Mouse (Mus musculus) c-Kit-positive CD71-positive TER-119-negative erythroid progenitor cells, embryonic 14.5 days (primary cell): ENCODE measurements around the gene Ier5.

Experiments used
- DNase-seq: peaks from one replicate; pipeline ENCODE4 v3.0.0-alpha.2; 2013; ENCODE audit warnings: low read depth

Gene Ier5

DNA sequence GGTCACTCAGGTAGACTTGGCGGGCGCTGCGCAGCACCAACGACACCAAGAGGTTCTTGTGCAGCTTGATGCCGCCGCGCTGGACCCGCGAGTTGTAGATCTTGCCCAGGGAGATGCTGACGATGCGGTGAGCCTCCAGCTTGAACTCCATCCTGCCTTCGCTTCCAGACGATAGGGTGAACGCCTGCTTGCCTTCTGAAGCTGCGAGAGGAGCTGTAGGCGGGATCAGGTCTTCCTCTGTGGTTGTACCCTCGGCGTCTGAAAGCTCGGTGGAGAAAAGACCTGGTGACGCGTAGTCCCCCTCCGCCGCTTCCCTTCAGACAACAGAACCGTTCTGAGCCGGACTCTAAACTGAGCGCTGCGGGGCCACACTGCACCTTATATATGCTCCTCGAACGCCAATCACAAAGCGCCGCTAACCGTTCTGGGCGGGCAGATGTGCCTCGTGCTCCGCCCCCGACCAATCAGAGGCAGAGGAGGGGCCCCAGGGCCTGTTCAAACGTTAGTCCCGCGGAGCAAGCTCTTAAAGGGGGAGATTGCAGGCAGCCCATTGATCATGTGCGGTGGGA, at the start of gene Ier5:
Ier5 (minus strand) TSS at position 357 of the 569 bp plus-strand sequence.
- DNase-seq, result peak; percentile 95

DNA sequence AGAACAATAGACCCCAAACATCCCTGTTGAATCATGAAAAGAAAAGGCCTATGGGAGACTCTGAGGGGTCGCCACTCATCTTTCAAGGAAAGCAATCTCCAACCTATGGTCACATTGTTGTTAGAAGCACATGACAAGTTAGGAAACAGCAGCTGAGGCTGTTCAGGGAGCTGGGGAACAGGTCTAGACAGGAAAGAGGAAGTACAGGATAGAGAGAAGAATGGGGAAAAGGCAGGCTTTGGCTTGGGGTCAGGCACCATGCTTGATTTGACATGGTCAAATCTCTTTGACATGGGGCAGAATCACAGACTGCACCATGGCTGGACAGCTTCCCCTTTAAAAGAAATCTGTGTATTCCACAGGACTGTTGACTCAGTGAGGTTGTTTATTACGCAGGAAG, 47.8 kb upstream of the Ier5 start:
- no peak for DNase-seq

DNA sequence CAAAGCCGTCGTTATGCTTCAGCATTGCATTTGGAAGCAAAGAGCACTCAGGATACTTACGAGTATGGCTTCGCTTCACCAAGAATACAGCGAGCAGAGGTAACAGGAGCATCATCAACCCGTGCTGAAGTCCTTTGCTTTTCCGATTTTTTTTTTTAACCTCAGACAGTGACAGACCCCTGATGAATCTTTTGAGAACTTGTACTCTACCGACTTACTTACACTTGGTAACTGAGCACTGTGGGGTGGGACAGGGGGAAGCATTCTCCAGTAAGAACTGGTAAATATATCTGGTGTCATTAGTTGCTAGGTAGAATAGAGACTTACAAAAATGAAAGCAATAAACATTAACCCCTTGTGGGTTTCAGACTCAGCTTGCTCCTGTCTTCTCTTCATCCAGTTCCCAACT, 47.1 kb upstream of the Ier5 start, which contains the start of gene Mr1:
Mr1 (minus strand) TSS at position 243 of the 409 bp plus-strand sequence.
- DNase-seq, result peak; percentile 46

DNA sequence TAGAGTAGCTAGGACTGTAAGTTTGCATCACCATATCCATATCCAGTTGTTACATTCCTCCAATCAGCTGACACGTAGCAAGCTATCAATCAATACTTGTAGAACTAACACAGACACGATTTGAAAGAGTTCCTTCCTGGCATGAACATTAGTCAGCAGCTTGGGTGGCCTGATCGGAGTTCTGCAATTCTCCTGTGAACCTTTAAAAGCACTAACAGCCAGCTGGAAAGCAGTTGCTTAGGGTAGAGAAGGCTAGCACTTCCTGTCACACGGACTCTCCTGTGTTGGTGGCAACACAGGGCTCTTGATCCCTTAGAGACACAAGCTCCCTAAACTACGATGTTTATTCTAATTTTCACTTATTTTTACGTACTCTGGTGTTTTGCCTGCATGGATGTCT, 46.2 kb upstream of the Ier5 start:
- no peak for DNase-seq

DNA sequence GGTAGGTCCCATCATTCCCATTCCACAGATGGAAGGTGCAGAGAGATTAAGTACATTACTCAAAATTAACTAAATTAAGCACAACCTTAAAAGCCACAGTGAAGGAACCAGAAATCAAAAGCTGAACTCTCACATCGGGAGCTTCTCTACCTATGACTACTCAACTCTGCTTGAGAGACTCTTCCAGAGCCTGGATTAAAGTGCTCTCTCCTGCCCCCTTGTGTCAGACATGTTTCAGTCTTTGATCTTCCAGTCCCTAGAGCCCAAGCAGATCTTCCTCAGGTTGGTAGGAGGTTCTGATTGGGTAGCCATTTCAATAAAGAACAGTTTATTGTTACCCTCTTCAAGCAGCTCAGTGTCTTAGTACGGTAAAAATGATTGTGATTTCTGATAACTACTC, 40.6 kb upstream of the Ier5 start:
- peak; percentile 69 for DNase-seq

DNA sequence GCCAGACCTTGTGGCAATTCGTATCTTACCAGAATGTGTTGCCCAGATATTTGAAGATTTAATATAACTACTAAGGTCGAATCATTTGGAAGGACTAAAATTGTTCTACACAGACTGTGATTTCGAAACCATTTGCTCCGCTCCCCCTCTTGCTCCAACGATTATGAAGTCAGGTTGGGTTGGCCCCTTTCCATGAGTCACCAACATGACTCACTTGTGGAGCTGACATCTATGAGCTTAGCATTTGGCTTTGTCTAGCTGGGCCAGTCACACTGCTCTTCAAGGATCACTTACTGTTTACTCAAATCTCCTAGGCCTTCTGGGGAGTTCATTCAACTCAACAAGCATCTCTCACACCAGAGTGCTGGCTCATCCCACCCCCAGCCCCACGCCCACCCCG, 39.4 kb upstream of the Ier5 start:
- no peak for DNase-seq

DNA sequence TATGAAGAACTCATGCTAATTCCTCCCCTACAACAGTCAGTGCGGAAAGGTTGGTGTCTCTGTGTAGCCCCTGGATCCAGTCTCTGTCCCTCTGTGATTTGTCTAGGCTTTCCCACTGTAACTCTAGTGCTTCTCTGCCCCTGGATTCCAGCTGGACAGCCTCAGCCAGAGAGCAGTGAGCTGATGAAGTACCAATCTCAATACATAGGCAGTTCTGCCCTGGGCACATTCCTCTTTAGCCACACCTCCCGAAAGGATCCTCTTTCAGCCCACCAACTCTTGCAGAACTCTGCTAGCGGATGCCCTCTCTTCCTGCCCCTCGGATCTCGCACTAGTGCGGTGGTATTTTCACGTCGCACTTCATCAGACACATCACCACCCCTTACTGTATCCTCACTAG, 35.4 kb upstream of the Ier5 start:
- DNase-seq, result no peak

DNA sequence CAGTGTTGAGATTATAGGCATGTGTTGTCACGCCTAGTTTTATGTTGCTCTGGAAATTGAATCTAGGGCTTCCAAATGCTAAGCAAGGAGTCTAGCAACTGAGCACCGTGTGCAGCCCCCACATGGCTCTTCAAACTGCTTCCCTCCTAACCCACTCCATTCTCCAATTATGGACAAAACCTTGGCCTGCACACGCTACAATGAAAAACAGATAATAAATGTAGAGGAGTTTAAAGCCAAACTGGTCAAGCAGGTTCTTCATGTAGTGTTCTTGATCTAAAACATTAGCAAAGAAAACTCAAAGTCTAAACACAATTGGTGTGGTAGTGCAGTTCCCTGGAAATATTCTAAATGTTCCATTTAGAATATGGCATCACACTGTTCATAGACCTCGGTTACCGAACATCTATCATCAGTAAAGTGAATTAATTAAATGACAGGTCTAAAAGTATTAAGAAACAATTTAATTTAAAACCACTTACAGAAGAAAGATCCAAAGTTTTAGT, 28.0 kb upstream of the Ier5 start:
- no peak for DNase-seq

DNA sequence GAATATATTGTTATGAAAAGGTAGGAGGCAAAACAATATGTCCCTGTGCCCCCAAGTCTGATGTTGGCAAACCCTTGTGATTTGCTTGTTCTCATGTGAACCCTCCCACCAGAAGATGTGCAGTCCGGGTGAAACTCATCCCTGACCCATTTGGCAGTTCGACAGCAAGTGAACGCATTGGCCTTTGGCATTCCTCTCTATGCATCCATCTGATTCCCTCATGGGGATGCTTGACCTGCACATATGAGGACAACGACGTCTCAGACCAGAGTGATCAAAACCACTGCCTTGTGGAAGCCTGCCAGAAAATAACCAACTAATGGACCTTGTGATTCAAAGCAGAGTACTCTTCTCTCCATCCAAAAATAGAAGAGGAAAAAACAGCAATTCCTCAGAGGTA, 27.3 kb upstream of the Ier5 start:
- no peak for DNase-seq

DNA sequence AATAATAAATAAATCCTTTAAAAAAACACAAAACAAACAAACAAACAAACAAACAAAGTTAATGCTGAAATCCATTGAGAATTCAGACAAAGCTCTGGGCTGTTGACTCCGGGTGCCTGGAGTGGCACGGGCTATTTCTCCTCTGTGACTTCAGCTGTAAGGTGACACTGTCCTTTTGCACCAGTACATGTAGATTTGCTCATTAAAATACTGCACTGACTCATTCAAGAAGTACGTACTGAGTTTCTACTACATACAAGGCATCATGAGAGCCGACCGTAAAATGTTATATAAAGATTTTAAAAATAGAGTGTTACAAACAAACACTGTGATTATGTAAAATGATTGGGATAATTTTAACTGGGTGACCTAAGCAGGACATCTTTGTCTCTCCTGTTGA, 25.0 kb upstream of the Ier5 start:
- DNase-seq, result no peak

DNA sequence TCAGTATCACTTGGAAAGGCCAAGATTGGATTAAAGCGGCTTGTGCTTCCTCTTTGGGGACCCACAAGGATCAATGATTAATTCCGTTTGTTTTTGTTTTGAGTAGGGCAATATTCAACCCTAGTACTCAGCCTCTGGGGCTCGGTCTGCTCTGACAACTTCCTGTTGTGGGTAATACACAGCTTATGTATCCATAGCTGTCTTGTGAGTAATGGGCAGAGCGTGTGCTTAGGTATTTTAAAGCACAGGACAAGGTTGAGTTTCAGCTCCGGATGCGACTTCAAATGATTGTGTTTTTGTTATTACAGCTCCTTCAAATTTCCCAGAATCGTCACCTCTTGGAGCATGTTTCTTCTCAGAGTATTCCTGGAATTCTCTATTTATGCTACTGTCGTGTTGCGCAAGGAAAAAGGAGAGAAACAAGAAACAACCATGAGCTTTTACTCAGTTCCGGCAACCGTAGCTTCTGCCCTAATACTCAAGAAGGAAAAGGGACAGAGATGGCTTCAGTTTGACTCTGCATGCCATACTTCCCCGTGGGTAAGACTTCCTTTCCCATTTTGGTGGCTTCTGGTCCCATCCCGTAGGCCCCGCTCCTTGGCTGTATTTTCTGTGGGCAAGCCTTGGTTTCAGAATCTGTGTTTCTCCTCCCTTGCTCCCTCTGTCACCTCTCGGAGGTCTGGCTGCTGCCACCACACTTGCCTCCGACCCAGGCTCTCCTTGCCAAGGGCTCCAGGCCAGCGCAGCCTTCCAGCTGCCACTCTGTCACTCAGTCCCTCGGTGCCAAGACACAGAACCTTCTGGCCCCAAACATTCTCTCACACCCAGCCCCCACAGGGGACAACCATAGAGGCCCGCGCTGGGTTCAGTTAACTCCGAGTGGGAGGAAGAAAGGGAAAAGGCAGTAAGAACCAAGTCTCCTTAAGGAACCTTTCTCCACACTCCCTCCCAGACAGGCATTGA, 22.8 kb upstream of the Ier5 start:
- no peak for DNase-seq

DNA sequence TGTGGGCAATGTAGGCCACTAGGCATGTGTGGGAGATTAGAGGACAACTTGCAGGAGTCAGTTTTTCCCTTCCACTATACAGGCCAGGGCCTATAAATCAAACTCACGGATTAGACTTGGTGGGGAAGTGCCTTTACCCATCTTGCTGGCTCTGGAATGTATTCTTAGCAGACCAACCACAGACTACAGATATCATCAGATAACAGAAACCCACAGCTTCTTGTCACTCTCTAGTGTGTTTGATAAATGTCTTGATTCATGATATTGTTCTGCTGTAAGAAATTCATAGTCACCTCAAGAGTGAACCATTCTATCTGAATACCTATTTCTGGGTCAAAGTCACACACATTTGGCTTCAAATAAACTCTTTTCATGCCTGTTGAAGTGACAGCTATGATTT, 20.3 kb upstream of the Ier5 start:
- DNase-seq, result no peak

DNA sequence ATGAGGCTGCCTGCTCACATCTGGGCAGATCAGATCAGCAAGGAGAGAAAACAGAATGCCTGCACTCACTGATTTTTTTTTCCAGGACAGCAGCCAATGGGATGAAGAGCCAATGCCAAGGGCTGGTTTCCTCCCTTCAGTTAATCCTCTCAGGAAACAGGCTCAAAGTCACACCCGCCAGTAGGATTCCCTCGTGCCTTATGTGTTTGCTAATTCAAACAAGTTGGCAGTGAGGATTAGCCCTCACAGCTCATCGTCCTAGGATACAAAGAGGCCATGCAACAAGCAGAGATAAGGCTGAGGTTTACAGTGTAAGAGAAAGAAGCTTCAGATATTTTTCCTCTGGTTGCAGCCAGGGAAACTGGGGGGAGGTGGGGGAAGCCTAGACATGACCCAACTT, 14.5 kb upstream of the Ier5 start:
- DNase-seq, result no peak

DNA sequence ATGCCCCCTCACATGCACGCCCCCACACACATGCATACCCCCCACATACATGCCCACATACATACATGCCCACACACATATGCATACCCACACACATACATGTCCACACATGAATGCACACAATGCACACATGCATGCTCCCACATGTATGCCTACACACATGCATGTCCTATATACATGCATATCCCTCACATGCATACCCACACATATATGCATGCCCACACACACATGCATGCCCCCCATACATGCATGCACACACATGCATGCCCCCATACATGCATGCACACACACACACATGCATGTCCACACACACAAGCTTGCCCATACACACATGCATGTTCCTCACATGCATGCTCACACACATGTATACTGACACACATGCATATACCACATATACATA, 13.4 kb upstream of the Ier5 start:
- DNase-seq, result no peak

DNA sequence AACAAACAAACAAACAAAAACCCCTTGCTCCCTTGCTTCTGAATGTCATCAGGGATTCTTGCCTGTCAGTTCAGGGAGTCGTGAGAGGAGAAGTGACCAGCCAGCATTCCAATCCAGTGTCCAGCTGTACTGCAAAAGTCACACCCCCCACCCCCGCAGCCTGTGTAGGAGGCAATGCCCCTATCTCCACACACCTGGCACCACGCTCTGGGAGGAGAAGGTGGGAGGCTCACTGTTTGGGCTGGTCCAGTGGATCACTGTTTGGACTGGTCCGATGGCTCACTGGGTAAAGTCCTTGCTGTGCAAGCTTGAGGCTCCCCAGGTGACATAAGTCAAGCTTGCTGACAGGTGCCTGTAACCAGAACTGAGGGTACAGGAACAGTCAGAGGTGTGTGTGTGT, 12.7 kb upstream of the Ier5 start:
- no peak for DNase-seq

DNA sequence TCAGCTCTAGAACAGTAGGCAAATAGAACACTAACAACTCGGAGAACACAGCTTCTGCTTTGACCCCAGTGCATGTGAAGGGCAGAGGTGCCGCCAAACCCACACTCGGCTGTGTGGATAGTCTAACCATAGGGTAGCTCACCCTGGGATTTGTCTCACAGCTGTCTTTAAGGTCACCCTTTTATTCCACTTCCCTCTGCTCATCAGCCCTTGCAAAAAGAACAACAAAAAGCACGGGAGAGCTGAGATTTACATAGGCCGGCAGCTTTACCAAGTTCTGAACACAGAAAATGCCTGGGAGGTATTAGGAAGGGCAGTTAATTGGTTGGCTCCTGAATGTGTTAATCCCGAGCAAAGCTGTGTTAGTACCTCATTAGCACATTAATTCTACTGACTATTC, 12.1 kb upstream of the Ier5 start:
- DNase-seq, result no peak

DNA sequence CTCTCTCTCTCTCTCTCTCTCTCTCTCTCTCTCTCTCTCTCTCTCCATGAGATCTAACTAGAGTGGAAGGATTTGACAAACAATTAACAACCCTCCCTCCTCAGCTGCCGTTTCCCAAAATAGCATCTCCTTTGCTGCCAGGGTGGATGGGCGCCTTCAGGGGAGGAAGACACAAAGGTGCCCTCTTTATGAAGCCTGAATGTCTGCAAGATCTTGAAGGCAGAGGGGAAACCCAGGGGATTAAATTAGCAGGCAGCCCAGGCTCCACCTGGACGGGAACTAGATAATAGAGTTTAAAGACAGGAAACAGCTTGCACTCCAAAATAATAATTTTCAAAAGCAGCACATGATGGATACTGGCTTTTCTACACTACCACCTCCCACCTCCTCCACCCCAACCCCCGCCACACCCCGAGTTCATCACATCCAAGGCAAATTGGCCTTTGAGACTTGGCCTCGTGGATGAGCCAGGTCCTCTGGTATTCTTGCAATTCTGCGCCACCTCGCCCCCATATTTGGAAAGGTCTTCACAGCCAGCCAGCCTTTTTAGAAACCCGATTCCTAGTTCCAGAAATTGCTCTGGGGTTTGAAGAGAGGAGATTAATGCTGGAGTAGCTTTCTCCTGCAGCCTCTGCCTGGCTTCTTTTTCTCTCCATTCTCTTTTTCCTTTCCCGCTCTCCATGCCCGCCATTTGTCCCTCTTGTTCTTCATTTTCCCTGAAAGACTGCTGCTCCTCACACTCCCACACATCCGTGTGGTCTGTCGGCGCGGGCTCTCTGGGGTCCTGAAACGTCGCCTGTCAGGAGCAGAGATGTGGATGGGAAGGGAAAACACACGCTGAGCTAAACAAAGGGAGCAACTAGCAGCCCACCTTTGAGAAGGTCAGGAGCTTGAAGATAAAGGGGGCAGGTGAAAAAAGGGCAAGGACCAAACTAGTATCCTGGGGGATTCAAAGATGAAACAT, 10.2 kb upstream of the Ier5 start:
- no peak for DNase-seq

DNA sequence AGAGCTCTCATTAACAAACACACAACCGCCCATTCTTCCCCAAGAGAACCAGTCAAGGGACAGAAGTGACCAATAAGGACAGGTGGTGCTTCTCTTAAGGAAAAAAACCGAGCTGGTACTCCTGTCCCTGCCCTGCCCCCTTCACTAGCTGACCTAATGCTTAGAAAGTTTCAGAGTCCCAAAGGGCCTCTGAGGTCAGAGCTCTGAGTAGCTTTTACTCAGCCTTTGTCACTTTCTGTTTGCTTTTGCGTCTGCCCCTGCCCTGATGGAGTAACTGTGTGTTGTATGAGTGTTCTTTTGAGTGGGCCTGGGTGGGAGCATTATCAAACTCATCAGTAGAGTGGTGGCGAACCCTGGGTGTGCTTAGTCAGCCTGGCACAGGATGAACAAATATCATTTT, 9.0 kb upstream of the Ier5 start:
- DNase-seq, result no peak

DNA sequence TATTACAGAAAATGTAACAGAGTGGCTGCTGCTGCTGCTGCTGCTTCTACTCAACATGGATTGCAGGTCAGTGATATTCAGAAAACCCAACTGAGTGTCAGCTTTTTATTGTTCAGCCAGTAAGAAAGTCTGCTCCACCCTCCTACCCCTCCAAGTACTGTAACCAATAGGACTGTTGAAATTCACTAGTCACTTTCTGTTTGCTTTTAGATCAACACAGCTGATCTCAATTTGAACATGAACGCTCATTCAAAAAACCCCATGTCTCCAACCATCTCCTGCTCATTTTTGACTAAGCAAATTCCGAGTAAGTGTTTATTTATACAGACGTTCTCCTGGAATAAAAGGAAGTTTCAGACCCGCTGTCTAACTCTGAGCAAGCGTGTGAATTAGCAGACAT, 8.4 kb upstream of the Ier5 start:
- no peak for DNase-seq

DNA sequence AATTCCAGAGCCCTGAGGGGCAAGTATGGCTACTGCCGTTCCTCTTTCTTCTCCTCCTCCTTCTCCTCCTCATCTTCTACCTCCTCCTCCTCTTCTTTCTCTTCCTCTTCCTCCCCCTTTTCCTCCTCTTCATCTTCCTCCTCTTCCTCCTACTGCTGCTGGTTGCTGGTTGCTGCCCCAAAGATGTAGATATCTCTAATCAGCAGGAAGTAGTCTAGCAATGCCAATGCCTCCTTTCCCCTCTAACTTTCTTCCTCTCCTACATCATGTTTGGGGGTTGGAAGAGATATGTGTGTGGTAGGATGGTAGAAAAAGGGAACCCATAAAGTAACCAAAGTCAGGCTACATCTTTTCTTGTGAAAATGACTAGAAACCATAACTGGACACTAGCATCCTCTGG, 6.9 kb upstream of the Ier5 start:
- DNase-seq, result no peak

DNA sequence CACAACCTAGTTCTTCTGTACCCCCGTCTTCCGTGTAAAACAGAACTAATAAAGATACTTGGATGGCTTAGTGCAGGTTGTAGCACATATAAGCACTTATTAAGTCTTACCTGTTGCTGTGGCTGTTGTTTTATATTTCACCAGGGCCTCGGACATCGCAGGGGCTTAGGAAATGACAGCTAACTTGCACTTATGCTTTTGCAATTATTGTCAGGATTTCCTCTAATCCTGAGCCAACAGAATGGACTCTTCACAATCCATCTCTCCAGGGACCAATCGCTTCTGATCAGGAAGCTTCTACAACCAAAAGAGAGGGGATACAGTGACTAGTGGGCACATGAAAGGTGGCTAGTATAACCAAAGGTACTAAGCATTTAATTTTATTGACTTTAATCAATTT, 4.6 kb upstream of the Ier5 start:
- no peak for DNase-seq

DNA sequence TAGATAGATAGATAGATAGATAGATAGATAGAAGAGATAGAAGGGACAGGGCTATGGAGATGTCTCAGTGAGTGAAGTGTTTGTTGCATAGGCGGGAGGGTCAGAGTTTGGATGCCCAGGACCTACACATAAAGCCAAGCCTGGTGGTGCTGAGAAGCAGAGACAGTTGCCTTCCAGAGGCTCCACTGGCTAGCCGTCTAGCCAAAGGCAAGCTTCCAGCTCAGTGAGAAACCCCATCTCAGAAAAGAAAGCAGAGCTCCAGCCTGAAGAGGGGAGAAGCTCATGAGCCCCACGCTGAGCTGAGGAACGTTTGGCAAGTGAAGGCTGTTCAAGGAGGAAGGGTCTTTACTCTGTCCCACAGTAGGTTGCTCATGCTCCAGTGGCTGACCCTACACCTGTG, 3.2 kb upstream of the Ier5 start:
- no peak for DNase-seq
